Mouse (Mus musculus): Measurements from ENCODE around the gene Soga1.

GRCm38 (mm10) chr2:157041421-157041820 is 37.6 kb downstream of the Soga1 start:
- TF ChIP-seq CTCF (IDR thresholded peaks at IDR 0.05; ENCODE audit: low read depth) (no peak), EP300 (IDR thresholded peaks at IDR 0.05; ENCODE audit: low read depth) (no peak)
